Mouse (Mus musculus) kidney, adult 2 months (tissue): ENCODE measurements around the gene Tecpr1.

Source experiments
- CTCF ChIP-seq: fragments of 200-500 bp; conservative IDR thresholded peaks from 2 replicates; pipeline ENCODE4 v1.5.1; 2011; ENCODE audit warnings: low read depth, mild to moderate bottlenecking, control low read depth, low read length, moderate library complexity, mixed read lengths; ENCODE audit not compliant: insufficient read depth, insufficient read length
- POLR2A ChIP-seq: fragments of 200-500 bp; IDR thresholded peaks from one replicate; pipeline ENCODE4 v1.6.1; 2011; ENCODE audit warnings: low read depth, low read length, control low read depth

DNA sequence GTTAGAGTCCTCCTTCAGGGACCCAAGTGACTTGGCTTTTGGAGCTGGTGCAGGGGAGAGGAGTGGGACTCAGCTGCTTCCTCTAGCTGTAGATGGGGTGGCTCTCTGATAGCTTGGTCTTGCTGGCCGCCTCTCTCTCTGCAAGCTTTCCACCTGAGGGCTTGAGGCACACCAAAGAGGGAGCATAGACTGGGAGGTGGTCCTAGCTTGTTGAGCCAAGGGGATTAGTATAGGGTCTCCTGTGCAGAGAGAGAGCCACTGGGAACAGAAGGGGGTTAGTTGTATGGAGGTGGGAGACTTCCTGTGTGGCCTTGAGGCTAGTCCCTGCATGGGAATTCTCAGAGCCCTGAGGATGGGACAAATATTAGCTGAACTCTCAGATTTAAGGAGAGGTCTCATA, 33.5 kb upstream of the Tecpr1 start:
- TF ChIP-seq CTCF (no peak), POLR2A (no peak)
